Mouse (Mus musculus) left cerebral cortex, postnatal 25 days (tissue): ENCODE results near the gene Mrps23. TPM values are rescaled to one million over a fixed set of nuclear protein-coding genes. Genes with fewer than 3 reads are reported as not detected.
"Not testable (repeated sequence)": the region's sequence is repeated elsewhere in the genome, so short reads cannot be mapped to it uniquely, and the experiment has no call there.

ENCODE experiments used
- DNase-seq, 2 experiments: peaks; one replicate each; pipeline ENCODE4 v3.0.0; 2022; ENCODE audit warnings: low spot score in 2 of 2, mixed read lengths in 1 of 2
- intact Hi-C: fragments of 180-260 bp; cut with DNase I; formaldehyde crosslinking; loops from one replicate; pipeline ENCODE4 v1.15.1; 2025
- total RNA-seq, 2 experiments: library from RNA; stranded (reverse); gene quantifications; 2 replicates each; pipeline ENCODE4 v1.2.3; 2021

Mrps23 gene
- total RNA-seq, 2 experiments from 2014 or later, result 73.6 to 74.5 TPM

GRCm38 (mm10) chr11:88201172-88201571, 3.0 kb upstream of the Mrps23 start:
- DNase-seq, result no peak
- intact Hi-C loops, result loop anchor here (5.0 kb wide), 1 partner anchor 214 kb away; the partner anchor contains the start of gene Dynll2

GRCm38 (mm10) chr11:88202077-88202476, 2.1 kb upstream of the Mrps23 start:
- DNase-seq, result no peak
- intact Hi-C loops, result loop anchor here (5.0 kb wide), 1 partner anchor 215 kb away; the partner anchor contains the start of gene Dynll2

- intact Hi-C loops, result loop anchor here (5.0 kb wide), 1 partner anchor 217 kb away; the partner anchor contains the start of gene Dynll2
- no peak for DNase-seq
Observed at GRCm38 (mm10) chr11:88204593-88205368, 593 bp downstream of the Mrps23 start.

GRCm38 (mm10) chr11:88206576-88206975, 2.4 kb downstream of the Mrps23 start:
- intact Hi-C loops, DNase-seq: not testable (repeated sequence)

GRCm38 (mm10) chr11:88207697-88208096, 3.5 kb downstream of the Mrps23 start:
- intact Hi-C loops, result no loop called here
- DNase-seq, result no peak

GRCm38 (mm10) chr11:88211824-88212582, 7.8 kb downstream of the Mrps23 start:
- intact Hi-C loops, result no loop called here
- DNase-seq, result no peak

- no peak for DNase-seq
- intact Hi-C loops, result no loop called here
Observed at GRCm38 (mm10) chr11:88213757-88214156, 9.6 kb downstream of the Mrps23 start.

DNA sequence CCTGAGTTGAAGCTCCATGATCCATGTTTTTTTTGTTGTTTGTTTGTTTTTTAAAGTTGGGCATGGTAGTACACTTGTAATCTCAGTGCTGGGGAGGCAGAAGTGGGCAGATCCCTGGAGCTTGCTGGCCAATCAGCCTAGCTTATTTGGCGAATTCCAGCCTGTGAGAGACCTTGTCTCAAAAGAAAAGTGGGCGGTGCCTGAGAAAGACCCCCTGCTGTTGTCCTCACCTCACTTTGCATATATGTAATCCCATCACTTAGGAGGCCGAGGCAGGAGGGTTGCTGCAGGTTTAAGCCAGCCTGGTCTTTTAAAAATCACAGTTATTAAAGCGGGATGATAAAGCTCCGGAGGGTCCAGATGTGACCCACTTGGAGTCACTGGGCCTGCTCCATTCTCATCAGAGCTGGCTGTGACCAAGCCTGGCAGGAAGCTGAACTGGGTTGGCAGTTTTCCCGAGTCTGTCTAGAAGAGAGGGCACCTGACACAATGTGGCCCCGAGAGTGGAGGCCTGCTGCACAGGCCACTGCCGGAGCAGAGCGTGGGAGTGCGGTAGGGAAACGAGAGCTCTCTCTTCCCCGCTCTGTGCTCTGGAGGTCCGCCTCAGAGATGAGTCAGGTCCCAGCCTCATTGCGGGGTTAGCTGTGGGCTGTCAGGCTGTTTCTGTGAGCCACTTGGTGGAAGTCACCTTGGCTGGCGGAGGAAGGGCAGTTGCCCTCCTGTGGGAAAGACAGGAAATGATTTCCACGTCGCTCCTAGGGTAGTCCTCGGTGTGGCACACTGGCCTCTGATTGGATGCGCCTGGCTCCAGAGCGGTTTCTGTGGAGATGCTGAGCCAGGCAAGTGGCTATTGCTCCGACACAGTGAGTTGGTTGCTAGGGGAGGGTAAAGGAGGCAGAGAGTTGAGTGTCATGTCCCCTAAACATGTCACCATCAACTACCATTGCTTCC, 11.0 kb downstream of the Mrps23 start:
- DNase-seq, result peak; percentile 57 to 71
- intact Hi-C loops, result no loop called here

- intact Hi-C loops, result loop anchor here (1.0 kb wide), 1 partner anchor 607 kb away; no protein-coding TSS in a partner anchor
- DNase-seq, result peak; percentile 65 to 74
Observed at GRCm38 (mm10) chr11:88216231-88216685, 12.1 kb downstream of the Mrps23 start.

DNA sequence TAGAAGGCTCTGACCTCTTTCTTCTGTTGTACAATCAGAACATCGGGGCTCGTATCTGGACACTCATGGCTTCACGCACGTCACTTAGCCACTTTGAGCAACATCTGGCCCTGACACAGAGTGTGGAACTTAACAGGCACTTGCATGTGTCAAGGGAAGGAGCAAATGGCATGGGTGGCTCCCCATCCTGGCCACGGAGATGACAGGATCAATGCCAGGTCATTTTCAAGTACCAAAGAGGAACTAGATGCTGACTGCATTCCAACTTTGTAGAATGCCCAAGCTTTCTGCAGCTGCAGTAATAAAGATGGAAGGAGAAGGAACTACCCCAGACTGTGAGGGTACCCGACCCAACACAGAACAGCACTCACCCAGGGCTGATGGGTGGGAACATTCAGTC, 14.0 kb downstream of the Mrps23 start:
- intact Hi-C loops, result no loop called here
- DNase-seq, result no peak

- DNase-seq, result no peak
- intact Hi-C loops, result no loop called here
Observed at GRCm38 (mm10) chr11:88218586-88218985, 14.4 kb downstream of the Mrps23 start.

- intact Hi-C loops, result no loop called here
- no peak for DNase-seq
Observed at GRCm38 (mm10) chr11:88221929-88222475, 17.8 kb downstream of the Mrps23 start.

GRCm38 (mm10) chr11:88227001-88227957, 23.1 kb downstream of the Mrps23 start:
- DNase-seq, result no peak
- intact Hi-C loops, result no loop called here

DNA sequence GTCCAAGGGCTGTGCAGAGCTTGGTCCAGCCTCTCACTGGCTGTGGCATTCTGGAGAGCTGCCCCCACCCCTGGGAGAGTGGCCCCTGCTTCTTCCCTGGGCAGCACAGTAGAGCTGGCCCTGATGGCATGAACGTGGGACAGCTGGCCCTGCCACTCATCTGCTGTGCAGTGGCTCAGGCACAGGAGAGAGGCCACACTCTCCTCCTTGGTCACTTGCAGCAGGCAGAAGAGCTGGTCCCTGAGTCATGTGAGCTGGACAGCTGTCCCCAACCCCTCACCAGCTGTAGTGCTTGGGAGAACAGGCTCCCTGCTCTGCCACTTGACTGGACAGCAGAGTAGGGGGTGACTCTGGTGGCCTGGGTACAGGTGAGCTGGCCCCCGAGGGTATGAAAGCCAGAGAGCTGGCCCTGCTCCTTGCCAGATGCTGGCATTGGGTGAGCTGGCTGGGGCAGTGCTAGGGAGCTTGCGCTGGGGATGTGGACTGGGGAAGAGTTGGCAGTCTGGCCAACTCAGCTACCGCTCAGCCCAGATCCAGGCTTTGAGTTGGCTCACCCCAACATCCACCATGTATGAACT, 27.1 kb downstream of the Mrps23 start:
- no peak for DNase-seq
- intact Hi-C loops, result no loop called here

DNA sequence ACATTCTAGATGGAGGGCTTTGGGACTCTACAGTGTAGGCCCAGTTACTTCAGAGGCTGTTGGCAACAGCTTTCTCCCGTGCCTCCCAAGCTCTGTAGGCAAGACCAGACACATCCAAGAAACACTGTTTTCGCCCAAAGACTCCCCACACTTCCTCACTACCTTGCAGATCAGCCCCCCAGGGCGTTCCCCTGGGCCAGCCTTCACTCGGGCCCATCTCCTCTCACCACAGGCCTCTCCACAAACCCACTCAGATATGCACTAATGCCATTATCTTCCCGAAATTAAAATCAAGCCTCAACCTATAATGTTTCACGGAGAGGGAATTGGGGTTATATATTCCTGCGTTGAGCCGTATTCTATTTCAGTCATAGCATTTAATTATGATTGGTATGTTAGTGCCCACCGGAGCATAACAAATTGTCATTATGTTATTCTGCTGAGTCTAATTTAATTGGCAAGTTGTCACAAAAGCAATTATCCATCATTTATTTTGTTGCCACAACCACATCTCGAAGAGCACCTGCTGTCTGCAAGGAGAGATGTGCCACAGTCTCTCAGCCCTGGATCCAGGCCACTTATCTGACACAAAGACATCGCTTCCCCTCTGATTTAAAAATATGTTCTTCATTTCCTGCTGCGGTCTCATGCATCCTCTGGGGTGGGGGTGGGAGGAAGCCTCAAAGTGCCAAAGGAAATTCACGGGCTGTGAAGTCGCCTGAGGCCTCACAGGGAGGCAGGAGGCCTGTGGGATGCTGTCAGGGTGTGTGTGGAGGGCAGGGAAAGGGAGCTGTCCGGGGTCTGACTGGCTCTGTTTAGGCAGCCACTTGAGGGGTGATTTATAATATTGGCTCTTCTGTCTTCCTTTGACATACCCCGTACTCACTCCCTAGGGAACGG, 29.6 kb downstream of the Mrps23 start:
- no peak for DNase-seq
- intact Hi-C loops, result no loop called here

DNA sequence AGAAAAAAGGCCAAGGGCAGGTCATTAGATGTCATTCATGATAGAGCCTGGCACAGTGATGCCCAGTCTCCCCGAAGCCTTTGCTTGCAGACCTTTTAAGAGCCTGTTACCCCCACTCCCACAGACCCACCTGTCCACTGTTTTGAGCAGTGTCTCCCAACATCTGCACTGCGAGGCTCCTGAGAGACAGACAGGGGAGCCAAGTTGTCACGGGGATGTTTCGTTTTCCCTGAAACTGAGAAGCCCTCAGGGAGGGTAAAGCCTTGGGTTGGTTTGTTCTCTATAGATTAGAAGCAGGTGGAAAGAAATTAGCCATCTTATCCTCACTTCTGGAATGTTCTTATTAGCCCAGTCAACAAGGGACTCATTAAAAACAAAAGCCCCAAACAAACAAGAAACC, 30.6 kb downstream of the Mrps23 start:
- intact Hi-C loops, result no loop called here
- DNase-seq, result no peak
